In genomic region chr6:99019266-99019665, GRCm38 (mm10) we compare ENCODE assay signal across 11 mouse cellular contexts.
DNase-seq lines count a peak whose midpoint lies in the region; ATAC-seq lines count a peak whose summit lies in the region.
"Had no signal": no experiment of that assay in that cellular context is flagged by ENCODE, and none has a peak within 500 bp of the region (broad histone marks: within the 10 kb centered on the region; RNA-seq: fewer than 3 reads in every experiment).

No protein-coding gene starts in this region.

- no peak for ATAC-seq in heart, embryonic 16.5 days (replicated peaks; ENCODE audit: extremely low read depth, insufficient read depth, low FRiP score)
- ATAC-seq in midbrain, embryonic 13.5 days = no peak
- no peak for ATAC-seq in midbrain, embryonic 11.5 days (ENCODE audit: low FRiP score)
- ATAC-seq in neural tube, embryonic 14.5 days (ENCODE audit: low read depth) = peak; percentile 80
- no peak for ATAC-seq in erythroblast, adult 5-6 weeks (replicated peaks; ENCODE audit: low FRiP score, poor library complexity, severe bottlenecking)

- H3K4me3 ChIP-seq in heart, embryonic 16.5 days (ENCODE audit: low read length) = no peak overlapping the region
- H3K4me3 ChIP-seq in midbrain, embryonic 13.5 days (replicated peaks) = no peak overlapping the region
- H3K4me3 ChIP-seq in midbrain, embryonic 11.5 days (ENCODE audit: low read depth, low read length) = no peak overlapping the region
- no peak overlapping the region for H3K4me3 ChIP-seq in neural tube, embryonic 14.5 days (ENCODE audit: low read depth, low read length)

- H3K27me3 ChIP-seq in heart, embryonic 16.5 days (ENCODE audit: control insufficient read depth, insufficient read depth, low read length) = no peaks in the 10 kb centered on the region
- peaks cover 2% of the 10 kb centered on the region; the same call in 1 of the 2 replicates for H3K27me3 ChIP-seq in midbrain, embryonic 13.5 days
- H3K27me3 ChIP-seq in midbrain, embryonic 11.5 days (ENCODE audit: control insufficient read depth, insufficient read depth, low read length) = no peaks in the 10 kb centered on the region
- H3K27me3 ChIP-seq in neural tube, embryonic 14.5 days (ENCODE audit: control insufficient read depth, insufficient read depth, low read length) = no peaks in the 10 kb centered on the region; the same call in 1 of the 2 replicates

- no peak for DNase-seq in heart, adult 9 months (ENCODE audit: low spot score in 2 of 2)
- DNase-seq in midbrain, embryonic 11.5 days (ENCODE audit: low spot score, missing footprints) = no peak
- DNase-seq in embryo, embryonic 10.5 days (ENCODE audit: low spot score) = peak; percentile 68
- DNase-seq in urinary bladder, postnatal 4 days (ENCODE audit: low spot score in 2 of 2) = no peak
- DNase-seq: layer of hippocampus, postnatal 36 days; lung, embryonic 14.5 days had no signal

- peak overlapping the region; percentile 26; the same call in 1 of the 2 replicates for H3K4me2 ChIP-seq in heart, embryonic 16.5 days (ENCODE audit: low read depth, low read length)
- no peak overlapping the region for H3K4me2 ChIP-seq in midbrain, embryonic 13.5 days (replicated peaks)
- H3K4me2 ChIP-seq in midbrain, embryonic 11.5 days = no peak overlapping the region
- 0 out of 2 replicates have a peak overlapping the region, but pooled peaks have one; percentile 4 for H3K4me2 ChIP-seq in neural tube, embryonic 14.5 days (ENCODE audit: low read depth, low read length)
- H3K4me2 ChIP-seq: heart, embryonic 11.5 days; lung, embryonic 14.5 days had no signal

- H3K36me3 ChIP-seq in heart, embryonic 16.5 days (ENCODE audit: control insufficient read depth, insufficient read depth) = peaks cover 22% of the 10 kb centered on the region
- H3K36me3 ChIP-seq in midbrain, embryonic 13.5 days = no peaks in the 10 kb centered on the region
- H3K36me3 ChIP-seq in midbrain, embryonic 11.5 days (ENCODE audit: control insufficient read depth, insufficient read depth, low read length) = no peaks in the 10 kb centered on the region
- no peaks in the 10 kb centered on the region for H3K36me3 ChIP-seq in neural tube, embryonic 14.5 days (ENCODE audit: control insufficient read depth, insufficient read depth, low read length)

- peaks cover 22% of the 10 kb centered on the region for H3K4me1 ChIP-seq in heart, embryonic 16.5 days (ENCODE audit: control insufficient read depth, insufficient read depth, low read length)
- H3K4me1 ChIP-seq in midbrain, embryonic 13.5 days (replicated peaks) = peaks cover 61% of the 10 kb centered on the region
- peaks cover 14% of the 10 kb centered on the region for H3K4me1 ChIP-seq in midbrain, embryonic 11.5 days (ENCODE audit: control insufficient read depth, insufficient read depth, low read length)
- H3K4me1 ChIP-seq in neural tube, embryonic 14.5 days (ENCODE audit: control insufficient read depth, insufficient read depth, low read length) = peaks cover 18% of the 10 kb centered on the region

- WGBS in heart, embryonic 16.5 days = 45% methylated on average over 9 of the region's 9 CpGs
- WGBS in midbrain, embryonic 13.5 days = 43% methylated on average over 9 of the region's 9 CpGs
- WGBS in midbrain, embryonic 11.5 days = 70% methylated on average over 9 of the region's 9 CpGs
- 4% methylated on average over 9 of the region's 9 CpGs for WGBS in neural tube, embryonic 14.5 days

- peak overlapping the region; percentile 17; the same call in 1 of the 2 replicates for H3K9ac ChIP-seq in heart, embryonic 16.5 days (ENCODE audit: low read length)
- H3K9ac ChIP-seq in midbrain, embryonic 13.5 days (replicated peaks) = 0 out of 2 replicates have a peak overlapping the region, but pooled peaks have one; percentile 11
- no peak overlapping the region for H3K9ac ChIP-seq in midbrain, embryonic 11.5 days (ENCODE audit: low read length)
- H3K9ac ChIP-seq in neural tube, embryonic 14.5 days (replicated peaks; ENCODE audit: low read depth, low read length) = no peak overlapping the region
- H3K9ac ChIP-seq: lung, embryonic 14.5 days had no signal

- H3K27ac ChIP-seq in heart, embryonic 16.5 days (ENCODE audit: low read length) = peak overlapping the region; percentile 39; the same call in 1 of the 2 replicates
- H3K27ac ChIP-seq in midbrain, embryonic 13.5 days = no peak overlapping the region
- no peak overlapping the region for H3K27ac ChIP-seq in midbrain, embryonic 11.5 days (ENCODE audit: low read depth, low read length)
- H3K27ac ChIP-seq in neural tube, embryonic 14.5 days (ENCODE audit: low read depth, low read length) = no peak overlapping the region

- no peaks in the 10 kb centered on the region for H3K9me3 ChIP-seq in heart, embryonic 16.5 days (replicated peaks; ENCODE audit: control insufficient read depth, low read length)
- no peaks in the 10 kb centered on the region for H3K9me3 ChIP-seq in midbrain, embryonic 13.5 days
- H3K9me3 ChIP-seq in midbrain, embryonic 11.5 days (ENCODE audit: control insufficient read depth, low read length) = no peaks in the 10 kb centered on the region
- H3K9me3 ChIP-seq in neural tube, embryonic 14.5 days (ENCODE audit: control insufficient read depth, low read length) = no peaks in the 10 kb centered on the region

Comparison
In these comparisons a context has a peak if more than half of its experiments do, and no peak if none do; other contexts are left out.
1. H3K9ac ChIP-seq: peak in heart, embryonic 16.5 days (single experiment) and midbrain, embryonic 13.5 days (single experiment); none in midbrain, embryonic 11.5 days (single experiment) and neural tube, embryonic 14.5 days (single experiment).
2. H3K4me2 ChIP-seq: peak in heart, embryonic 16.5 days (single experiment) and neural tube, embryonic 14.5 days (single experiment); none in midbrain, embryonic 13.5 days (single experiment) and midbrain, embryonic 11.5 days (single experiment).